Mouse (Mus musculus) left cerebral cortex, postnatal 4 days (tissue): ENCODE results near the gene Tatdn2. TPM values are rescaled to one million over a fixed set of nuclear protein-coding genes. Genes with fewer than 3 reads are reported as not detected.
"Not testable (repeated sequence)": the region's sequence is repeated elsewhere in the genome, so short reads cannot be mapped to it uniquely, and the experiment has no call there.

Experiments used
- DNase-seq: peaks from one replicate; pipeline ENCODE4 v3.0.0-alpha.2; 2022
- intact Hi-C: fragments of 180-260 bp; cut with DNase I; formaldehyde crosslinking; loops from one replicate; pipeline ENCODE4 v1.15.1; 2025
- total RNA-seq, 2 experiments: library from RNA; stranded (reverse); gene quantifications; 2 replicates each; pipeline ENCODE4 v1.2.3; 2021

Tatdn2 gene
- total RNA-seq, 2 experiments from 2014 or later = 95.0 to 98.1 TPM

DNA sequence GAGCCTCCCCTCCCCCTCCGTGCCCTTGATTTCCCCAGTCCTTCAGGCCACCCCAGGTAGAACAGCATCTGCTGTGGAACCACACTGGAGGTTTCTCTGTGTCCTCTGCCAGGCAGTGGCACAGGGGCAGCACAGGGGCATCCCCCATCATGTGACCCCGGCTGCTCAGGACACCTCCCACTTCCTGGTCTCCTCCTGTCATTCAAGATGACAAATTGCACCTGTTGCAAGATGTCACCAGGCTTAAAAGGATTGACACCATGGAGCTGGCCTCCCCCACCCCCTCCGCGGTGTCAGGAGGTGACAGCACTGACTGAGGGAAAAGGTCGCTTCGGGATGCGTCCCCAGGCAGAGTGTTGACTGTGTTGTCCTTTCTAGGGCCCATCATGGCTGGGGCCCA, 27.0 kb upstream of the Tatdn2 start:
- no peak for DNase-seq
- intact Hi-C loops = no loop called here

DNA sequence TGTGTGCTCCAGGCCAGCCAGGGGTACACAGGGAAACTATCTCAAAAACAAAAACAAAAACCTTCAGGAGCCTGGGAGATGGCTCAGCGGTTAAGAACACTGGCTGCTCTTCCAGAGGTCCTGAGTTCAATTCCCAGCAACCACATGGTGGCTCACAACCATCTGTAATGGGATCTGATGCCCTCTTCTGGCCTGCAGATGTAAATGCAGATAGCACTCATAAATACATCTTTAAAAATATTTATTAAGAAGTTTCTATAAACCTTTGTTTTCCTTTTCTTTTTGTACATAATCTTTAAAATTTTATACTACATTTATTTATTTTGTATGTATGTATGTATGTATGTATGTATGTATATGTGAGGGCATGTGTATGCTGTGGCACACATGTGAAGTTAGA, 24.8 kb upstream of the Tatdn2 start:
- intact Hi-C loops = not testable (repeated sequence)

DNA sequence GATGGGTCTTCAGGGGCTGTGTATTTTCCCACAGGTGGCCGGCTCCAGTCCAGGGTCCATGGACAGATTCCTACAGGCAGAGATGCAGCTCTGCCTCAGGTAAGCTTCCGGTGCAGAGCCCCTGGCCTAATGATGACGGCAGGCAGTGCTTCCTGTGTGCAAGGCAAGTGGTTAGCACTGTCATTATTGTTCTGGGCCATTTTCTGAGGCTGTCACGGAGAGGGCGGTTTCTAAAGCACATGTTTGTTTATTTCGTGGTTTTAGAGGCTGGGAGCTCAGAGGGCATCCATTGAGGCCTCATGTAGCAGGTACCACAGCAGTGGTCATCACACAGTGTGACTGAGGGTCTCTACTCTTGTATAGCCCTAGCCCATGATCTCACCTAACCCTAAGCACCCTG, 23.9 kb upstream of the Tatdn2 start:
- intact Hi-C loops = no loop called here
- DNase-seq = no peak

More for the DNA sequence above, 24.8 kb upstream of the Tatdn2 start:
- not testable (repeated sequence) for DNase-seq

DNA sequence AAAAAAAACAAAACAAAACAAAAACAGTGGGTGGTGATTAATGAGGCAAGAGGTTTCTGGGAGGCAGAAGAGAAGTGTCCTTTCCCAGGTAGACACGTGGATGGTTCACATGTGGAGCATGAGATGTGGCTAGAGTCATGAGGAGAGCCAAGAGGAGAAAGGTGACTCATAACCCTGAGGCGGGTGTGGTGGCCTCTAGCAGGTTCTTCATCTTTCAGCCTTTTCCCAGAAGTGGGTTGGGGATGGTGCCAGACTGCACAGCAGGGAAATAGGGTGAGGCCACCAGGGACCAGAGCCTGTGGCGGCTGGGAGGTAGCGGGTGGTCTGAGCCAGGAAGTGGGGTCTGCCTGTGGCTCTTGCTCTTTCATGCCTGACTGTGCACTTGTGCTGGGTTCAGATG, 21.6 kb upstream of the Tatdn2 start:
- no peak for DNase-seq
- intact Hi-C loops = no loop called here

DNA sequence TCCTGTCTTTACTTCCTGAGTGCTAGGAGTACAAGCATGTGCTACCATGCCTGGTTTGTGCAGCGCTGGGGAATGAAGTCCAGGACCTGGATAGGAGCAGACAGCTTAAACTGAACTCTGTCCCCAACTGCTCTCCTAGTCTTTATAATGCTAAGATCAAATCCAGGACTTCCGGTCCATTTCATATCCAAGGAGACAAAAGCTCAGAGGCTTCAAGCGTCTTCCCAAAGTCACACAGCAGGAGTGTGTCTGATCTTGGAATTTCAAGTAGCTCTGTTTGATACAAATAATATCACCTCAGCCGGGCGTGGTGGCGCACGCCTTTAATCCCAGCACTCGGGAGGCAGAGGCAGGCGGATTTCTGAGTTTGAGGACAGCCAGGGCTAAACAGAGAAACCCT, 20.9 kb upstream of the Tatdn2 start:
- DNase-seq = no peak
- intact Hi-C loops = no loop called here

GRCm38 (mm10) chr6:113677070-113677734, 19.6 kb upstream of the Tatdn2 start:
- DNase-seq = no peak
- intact Hi-C loops = no loop called here

GRCm38 (mm10) chr6:113678246-113679012, 18.4 kb upstream of the Tatdn2 start:
- DNase-seq = no peak
- intact Hi-C loops = no loop called here

DNA sequence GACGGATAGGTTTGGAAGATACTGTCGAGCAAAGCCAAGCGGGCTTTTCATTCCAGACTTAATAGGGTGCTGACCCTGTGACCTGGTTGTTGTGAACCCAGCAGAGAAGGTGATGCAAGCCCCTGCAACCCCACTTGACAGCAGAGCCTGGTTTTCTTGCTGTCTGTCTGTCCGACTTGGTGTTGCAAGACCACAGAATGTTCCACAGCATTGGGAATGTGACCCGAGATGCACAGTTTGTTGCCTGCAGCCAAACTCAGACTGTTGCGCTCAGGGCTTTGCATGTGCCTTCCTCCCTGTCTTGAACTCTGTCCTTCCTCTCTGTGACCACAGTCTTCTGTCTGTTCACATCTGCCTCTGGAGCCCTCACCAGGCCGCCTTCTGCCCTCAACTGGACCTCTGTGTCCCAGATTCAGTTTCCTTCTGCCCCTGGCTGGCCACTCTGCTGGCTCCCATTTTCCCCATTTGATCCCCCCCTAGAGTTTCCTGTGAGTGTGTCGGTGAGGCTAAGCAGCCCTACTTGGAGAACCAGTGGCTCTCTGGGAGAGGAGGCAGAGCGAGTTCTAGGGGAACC, 16.8 kb upstream of the Tatdn2 start:
- DNase-seq = no peak
- intact Hi-C loops = loop anchor here (5.0 kb wide), 1 partner anchor 38 kb away; no protein-coding TSS in a partner anchor

DNA sequence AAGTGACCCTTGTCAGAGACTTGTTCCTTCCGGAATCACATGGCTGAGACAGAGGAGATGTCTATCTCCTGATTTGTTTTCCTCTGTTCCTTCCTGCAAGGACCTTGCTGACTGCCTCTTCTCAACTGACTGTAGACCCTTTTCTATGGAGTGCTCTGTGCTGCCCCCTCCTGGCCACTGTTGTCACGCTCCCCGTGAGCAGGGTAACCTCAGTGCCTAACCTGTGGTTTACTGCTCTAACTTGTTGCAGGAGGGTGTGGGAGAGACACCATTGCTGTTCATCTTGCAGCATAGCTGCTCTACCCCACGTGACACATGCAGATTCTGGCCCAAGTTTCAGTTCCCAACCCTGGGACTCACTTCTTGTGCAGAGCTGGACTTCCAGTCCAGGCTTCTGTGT, 15.6 kb upstream of the Tatdn2 start:
- peak; percentile 75 for DNase-seq
- intact Hi-C loops = loop anchor here (5.0 kb wide), 1 partner anchor 39 kb away; no protein-coding TSS in a partner anchor

GRCm38 (mm10) chr6:113683081-113683825, 13.6 kb upstream of the Tatdn2 start:
- no peak for DNase-seq
- intact Hi-C loops = loop anchor here (5.0 kb wide), 1 partner anchor 41 kb away; no protein-coding TSS in a partner anchor

DNA sequence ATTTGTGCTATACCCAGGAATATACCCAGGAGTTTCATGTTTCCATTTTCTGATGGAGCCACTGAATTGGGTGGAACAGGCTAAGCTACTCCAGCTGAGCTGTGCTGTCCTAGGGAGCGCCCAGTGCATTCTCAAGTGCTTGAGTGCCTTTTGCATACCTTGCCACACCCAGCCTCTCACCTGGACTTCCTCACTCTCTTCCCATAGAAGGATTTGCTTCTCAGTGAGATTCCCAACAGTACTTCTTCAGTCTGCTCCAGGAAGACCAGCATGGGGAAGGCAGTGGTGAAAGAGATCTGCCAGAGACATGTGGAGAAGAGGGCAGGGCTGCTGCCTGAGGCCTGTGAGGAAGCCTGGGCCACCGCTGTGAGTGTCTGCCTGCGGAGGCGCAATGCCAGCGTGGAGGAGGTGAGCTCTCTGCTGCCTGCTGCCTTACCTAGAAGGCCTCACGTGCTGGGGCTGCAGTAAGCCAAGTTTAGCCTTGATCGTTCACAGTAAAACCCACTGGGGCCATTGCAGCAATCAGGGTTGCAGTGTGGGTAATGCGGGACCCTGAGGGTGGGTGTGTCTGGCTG, 10.2 kb upstream of the Tatdn2 start:
- peak; percentile 21 for DNase-seq
- intact Hi-C loops = no loop called here

DNA sequence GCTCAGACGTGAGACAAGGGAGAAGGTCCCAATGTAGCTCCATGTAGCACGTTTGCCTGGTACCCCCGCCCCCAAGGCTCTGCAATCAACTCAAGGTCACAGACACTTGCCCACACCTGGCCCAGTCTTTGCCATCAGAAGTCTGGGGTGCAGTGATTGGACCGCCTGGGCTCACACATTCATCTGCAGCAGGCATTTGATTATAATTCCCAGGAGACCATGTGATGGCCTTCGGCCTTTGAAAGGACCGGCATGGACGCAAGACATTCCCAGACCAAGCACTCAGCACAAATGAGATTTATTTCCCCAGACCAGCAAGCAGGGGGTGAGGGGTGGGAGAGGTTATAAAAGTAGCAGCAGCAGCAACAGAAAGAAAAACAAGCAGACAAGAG, 6.8 kb upstream of the Tatdn2 start:
- intact Hi-C loops = no loop called here
- no peak for DNase-seq

DNA sequence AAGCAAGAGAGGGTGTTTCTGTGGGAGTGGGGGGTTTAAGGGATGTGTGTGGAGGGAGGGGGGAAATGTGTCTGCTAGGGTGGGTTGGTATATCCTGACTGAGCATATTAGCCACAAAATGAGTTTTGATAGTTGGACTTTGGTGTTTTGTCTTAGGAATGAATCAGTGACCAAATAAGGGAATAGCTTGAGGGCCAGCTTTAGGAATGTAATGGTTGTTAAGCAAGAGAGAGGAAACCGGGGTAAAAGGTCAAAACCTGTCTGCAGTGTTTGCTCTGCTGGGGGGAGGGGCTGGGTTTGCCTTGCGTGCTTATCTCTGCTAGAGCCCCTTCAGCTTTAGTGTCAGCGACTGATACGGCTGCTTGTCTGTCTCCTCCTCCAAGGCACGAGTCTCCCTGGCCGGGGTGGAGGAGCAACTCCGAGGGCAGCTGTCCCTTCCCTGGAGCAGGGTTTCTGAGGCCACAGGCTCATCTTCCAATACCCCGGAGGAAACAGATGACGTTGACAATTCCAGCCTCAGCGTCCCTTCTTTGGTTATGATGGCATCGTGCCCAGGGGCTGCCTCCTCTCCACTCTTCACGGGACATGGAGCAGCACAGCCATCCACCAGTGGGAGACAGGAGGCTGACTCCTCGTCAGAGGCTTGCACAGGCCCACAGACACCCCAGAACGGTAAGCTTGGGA, 6.3 kb upstream of the Tatdn2 start:
- intact Hi-C loops = no loop called here
- DNase-seq = no peak

DNA sequence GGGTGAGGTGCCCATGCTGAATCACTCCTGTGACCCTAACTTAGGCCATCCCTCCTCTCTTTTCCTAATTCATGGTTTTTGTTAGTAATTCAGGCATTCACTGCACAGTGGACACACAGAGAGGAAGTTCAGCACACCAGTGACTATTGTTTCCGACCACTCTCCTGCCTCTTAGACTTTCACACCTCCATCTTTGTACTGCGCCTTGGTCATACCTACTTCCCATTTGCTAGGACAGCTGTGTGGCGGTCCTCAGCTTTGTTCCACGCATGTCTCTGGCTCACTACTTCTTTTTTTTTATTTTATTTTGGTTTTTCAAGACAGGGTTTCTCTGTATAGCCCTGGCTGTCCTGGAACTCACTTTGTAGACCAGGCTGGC, 5.8 kb upstream of the Tatdn2 start:
- DNase-seq = no peak
- intact Hi-C loops = no loop called here

- DNase-seq = no peak
- intact Hi-C loops = no loop called here
Measured at GRCm38 (mm10) chr6:113692661-113693133, 4.2 kb upstream of the Tatdn2 start.

DNA sequence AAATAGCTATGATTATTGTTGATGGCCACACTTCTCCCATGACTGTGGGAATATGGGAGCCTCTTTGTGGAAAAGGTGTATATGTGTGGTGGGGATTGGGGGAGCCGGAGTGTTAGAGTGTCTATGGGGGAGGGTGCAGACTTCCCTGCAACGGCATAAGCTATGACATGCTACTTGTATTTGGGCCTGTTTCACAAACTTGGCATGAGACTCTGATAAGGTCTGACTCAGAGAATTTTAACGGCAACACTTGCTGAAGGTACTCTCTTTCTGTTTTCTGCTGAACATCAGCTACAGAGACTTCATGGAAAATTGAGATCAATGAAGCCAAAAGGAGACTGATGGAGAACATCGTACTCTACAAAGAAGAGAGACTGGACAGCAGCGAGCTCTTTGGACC, 3.5 kb upstream of the Tatdn2 start:
- intact Hi-C loops = no loop called here
- no peak for DNase-seq

GRCm38 (mm10) chr6:113695203-113695602, 1.6 kb upstream of the Tatdn2 start:
- no peak for DNase-seq
- intact Hi-C loops = no loop called here

DNA sequence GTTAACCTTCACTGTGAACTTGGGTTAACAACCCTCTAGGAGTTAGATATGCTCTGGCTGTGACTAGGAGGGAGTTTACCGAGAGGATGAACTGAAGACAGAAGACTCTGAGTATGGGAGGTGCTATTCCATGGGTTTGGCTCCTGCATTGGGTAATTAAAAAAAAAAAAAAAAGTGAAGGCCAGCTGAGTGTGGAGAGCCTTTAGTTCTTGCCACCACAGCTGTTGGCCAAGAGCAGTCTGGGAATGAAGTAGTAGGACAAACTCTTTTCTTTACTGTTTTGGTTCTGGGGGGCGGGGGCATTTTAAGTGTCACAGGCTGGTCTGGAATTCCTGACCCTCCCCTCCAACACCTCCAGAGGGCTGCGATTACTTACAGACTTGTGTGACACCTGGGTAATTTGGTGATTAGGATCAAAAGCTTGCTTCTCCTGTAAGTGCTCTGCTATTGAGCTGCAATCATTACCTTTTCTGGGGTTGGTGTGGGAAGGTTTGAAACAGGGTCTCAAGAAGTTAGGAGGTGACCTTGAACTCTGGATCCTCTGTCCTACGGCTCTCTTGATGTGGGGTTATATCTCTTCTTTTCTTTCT, 989 bp upstream of the Tatdn2 start:
- intact Hi-C loops = no loop called here
- no peak for DNase-seq
